Mouse (Mus musculus) lung, postnatal 0 days (tissue): ENCODE measurements around the gene Tmsb15b2. TPM values are rescaled to one million over a fixed set of nuclear protein-coding genes. Genes with fewer than 3 reads are reported as not detected.
"Not testable (repeated sequence)": the region's sequence is repeated elsewhere in the genome, so short reads cannot be mapped to it uniquely, and the experiment has no call there.

Source experiments
- ATAC-seq: fragments of 200-750 bp; cut with Nextera tagmentation; 2 replicates; pipeline ENCODE4 v1.8.0; 2017; ENCODE audit warnings: moderate library complexity
- DNase-seq: peaks from one replicate; pipeline ENCODE4 v3.0.0-alpha.2; 2016; ENCODE audit warnings: low spot score
- H3K27ac ChIP-seq: fragments of 300-500 bp; sonication (generic); 2 replicates; pipeline ENCODE4 v1.5.1; 2014; ENCODE audit warnings: antibody characterized with exemption, mild to moderate bottlenecking, low read length, mixed read lengths
- H3K27me3 ChIP-seq: fragments of 300-500 bp; sonication (generic); replicated peaks from 2 replicates; pipeline ENCODE4 v1.6.1; 2014; ENCODE audit warnings: low read length, mixed read lengths; ENCODE audit not compliant: insufficient read depth
- H3K36me3 ChIP-seq: fragments of 300-500 bp; sonication (generic); 2 replicates; pipeline ENCODE4 v1.6.1; 2014; ENCODE audit warnings: low read length, mixed read lengths; ENCODE audit not compliant: insufficient read depth
- H3K4me1 ChIP-seq: fragments of 300-500 bp; sonication (generic); 2 replicates; pipeline ENCODE4 v1.6.1; 2014; ENCODE audit warnings: antibody characterized with exemption, low read depth, low read length, mixed read lengths; ENCODE audit not compliant: insufficient read depth
- H3K4me2 ChIP-seq: fragments of 300-500 bp; sonication (generic); replicated peaks from 2 replicates; pipeline ENCODE4 v1.6.1; 2014; ENCODE audit warnings: low read depth, mild to moderate bottlenecking, low read length, moderate library complexity, mixed read lengths
- H3K4me3 ChIP-seq: fragments of 300-500 bp; sonication (generic); 2 replicates; pipeline ENCODE4 v1.5.1; 2014; ENCODE audit warnings: low read depth, low read length
- H3K9ac ChIP-seq: fragments of 300-500 bp; sonication (generic); replicated peaks from 2 replicates; pipeline ENCODE4 v1.6.1; 2014; ENCODE audit warnings: low read depth, mild to moderate bottlenecking
- H3K9me3 ChIP-seq: fragments of 300-500 bp; sonication (generic); 2 replicates; pipeline ENCODE4 v1.6.1; 2016; ENCODE audit warnings: low read length, mixed read lengths
- CTCF ChIP-seq: IDR thresholded peaks from 2 replicates; pipeline ENCODE4 v1.5.1; 2016; ENCODE audit warnings: antibody characterized with exemption, mild to moderate bottlenecking
- EP300 ChIP-seq: IDR thresholded peaks from 2 replicates; pipeline ENCODE4 v1.6.1; 2016; ENCODE audit warnings: antibody characterized with exemption, mild to moderate bottlenecking, control low read depth
- WGBS: fragments of 180-500 bp; shearing (Covaris S2); extraction: QIAGEN DNeasy Blood & Tissue Kit; methylation state at CpG from one replicate; pipeline ENCODE4 v1.1.7; 2014; 5-methylcytosine and 5-hydroxymethylcytosine counted together
- polyA plus RNA-seq: library from polyadenylated mRNA; unstranded; fragments of >200 nt; fragmentation: Nextera tagmentation; extraction: Ambion mirVana; gene quantifications from 2 replicates; pipeline ENCODE4 v1.2.1, GENCODE M21; 2015

The Tmsb15b2 gene
- polyA plus RNA-seq = 15.2 and 19.8 TPM in 2 replicates

DNA sequence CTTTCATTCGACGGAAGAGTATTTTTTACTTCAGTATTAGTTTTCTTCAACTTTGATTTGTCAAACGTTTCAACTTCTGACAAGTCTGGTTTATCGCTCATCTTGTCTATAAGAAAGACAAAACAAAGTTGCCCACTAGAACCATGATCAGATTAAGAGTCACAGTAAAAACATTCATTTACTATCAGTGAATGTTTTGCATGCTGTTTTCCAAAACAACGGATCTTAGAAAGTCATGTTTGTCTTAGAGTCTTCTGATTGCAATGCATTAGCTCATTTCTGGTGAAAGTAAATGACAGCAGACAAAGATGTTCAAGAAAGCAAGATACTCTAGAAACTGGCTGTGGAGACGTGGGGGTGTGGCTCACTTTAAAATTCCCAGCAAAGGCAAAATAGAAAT lies at the start of gene Tmsb15b2:
Tmsb15b2 (minus strand) TSS at position 101 of the 400 bp plus-strand sequence.
- not testable (repeated sequence) for ATAC-seq, H3K27me3 ChIP-seq, H3K9me3 ChIP-seq, H3K27ac ChIP-seq, H3K4me3 ChIP-seq, H3K9ac ChIP-seq, H3K36me3 ChIP-seq, H3K4me1 ChIP-seq, DNase-seq
- 88% methylated on average over 6 of the region's 6 CpGs for WGBS
- H3K4me2 ChIP-seq = peak within 1 kb of the TSS; percentile 45

DNA sequence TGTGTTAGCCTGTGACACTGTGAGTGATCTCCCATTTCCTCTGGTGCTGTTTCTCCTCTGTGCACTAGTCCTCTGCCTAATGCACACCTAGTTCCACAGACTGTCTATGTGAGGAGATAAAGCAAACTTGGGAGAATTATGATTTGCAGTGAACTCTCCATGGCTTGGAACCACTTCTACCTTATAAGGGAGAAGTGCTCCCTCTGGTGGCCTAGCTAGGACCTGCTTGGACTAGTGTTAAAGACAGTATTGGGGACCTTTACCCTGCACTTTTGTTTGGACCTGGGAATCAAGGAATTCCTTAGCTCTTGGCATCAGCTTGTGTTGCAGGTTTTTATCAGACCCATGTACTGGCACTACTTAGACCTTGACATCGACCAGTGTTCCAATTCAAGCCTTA lies 44.0 kb upstream of the Tmsb15b2 start:
- H3K4me2 ChIP-seq = no peak overlapping the region
- no peak overlapping the region for H3K27ac ChIP-seq
- no peaks in the 10 kb centered on the region for H3K27me3 ChIP-seq
- H3K36me3 ChIP-seq = no peaks in the 10 kb centered on the region
- DNase-seq (peak; percentile 59), ATAC-seq (peak; percentile 60)
- no peak overlapping the region for H3K4me3 ChIP-seq
- H3K9me3 ChIP-seq = no peaks in the 10 kb centered on the region
- H3K4me1 ChIP-seq = no peaks in the 10 kb centered on the region
- WGBS = 30% methylated on average over 1 of the region's 1 CpGs
- TF ChIP-seq EP300 (no peak), CTCF (peak; percentile 76)
- H3K9ac ChIP-seq = no peak overlapping the region

DNA sequence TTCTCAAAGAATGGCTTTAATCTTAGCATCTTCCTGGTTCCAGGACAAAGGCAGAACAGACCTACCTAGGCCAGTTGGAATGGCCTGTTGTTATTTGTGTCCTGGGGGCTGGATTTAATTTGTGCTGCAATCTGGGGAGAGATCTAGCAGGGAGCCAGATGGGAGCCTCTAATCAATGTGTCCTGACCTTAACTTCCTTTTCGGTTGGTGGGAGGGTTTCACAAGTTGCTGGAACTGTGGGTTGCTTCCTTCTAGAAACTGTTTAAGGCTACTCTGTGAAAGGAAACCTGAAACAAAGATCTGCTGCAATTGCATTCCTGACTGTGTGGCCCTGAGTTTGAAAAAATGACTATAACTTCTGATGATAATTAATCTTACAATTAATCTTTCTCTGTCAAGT lies 42.4 kb upstream of the Tmsb15b2 start:
- Histone ChIP-seq H3K36me3 (no peaks in the 10 kb centered on the region), H3K4me1 (no peaks in the 10 kb centered on the region), H3K9me3 (no peaks in the 10 kb centered on the region), H3K4me2 (no peak overlapping the region), H3K9ac (no peak overlapping the region), H3K27ac (no peak overlapping the region), H3K27me3 (no peaks in the 10 kb centered on the region), H3K4me3 (no peak overlapping the region)
- ATAC-seq = no peak
- DNase-seq = no peak
- no peak for TF ChIP-seq CTCF
- TF ChIP-seq EP300 = no peak
- WGBS = 86% methylated on average over 1 of the region's 1 CpGs

DNA sequence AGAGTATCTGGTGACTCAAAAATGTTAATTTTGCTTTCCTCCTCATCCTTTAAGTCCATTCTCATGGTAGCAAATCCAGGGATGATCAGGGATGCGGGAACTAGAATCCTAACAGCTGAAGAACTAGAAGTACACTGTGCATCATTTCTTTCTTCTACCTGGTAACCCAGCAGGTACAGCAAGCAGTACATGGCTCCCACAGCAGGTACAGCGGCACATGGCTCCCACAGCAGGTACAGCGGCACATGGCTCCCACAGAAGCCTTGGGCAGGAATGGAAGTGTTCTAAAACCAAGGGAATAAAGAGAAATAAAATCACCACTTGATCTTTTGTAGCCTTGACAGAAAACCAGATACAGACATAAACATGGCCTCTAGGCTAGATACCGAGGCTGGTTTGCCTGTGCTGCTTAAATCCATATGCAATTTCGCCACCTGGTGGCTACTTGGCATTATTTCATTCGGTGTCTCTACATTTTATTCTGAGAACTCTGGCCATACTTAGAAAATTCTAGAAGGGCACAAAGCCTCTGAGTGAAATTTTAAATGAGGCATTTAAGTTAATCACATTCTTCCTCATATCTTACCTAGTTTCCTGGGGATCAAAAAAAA lies 39.9 kb upstream of the Tmsb15b2 start:
- TF ChIP-seq EP300 (no peak), CTCF (peak; percentile 69)
- Histone ChIP-seq H3K4me2 (no peak overlapping the region), H3K4me3 (no peak overlapping the region), H3K4me1 (no peaks in the 10 kb centered on the region), H3K9ac (no peak overlapping the region), H3K9me3 (no peaks in the 10 kb centered on the region), H3K27ac (no peak overlapping the region), H3K36me3 (no peaks in the 10 kb centered on the region), H3K27me3 (no peaks in the 10 kb centered on the region)
- DNase-seq (peak; percentile 69), ATAC-seq (no peak; the same call in 1 of the 2 replicates)
- 53% methylated on average over 6 of the region's 6 CpGs for WGBS

DNA sequence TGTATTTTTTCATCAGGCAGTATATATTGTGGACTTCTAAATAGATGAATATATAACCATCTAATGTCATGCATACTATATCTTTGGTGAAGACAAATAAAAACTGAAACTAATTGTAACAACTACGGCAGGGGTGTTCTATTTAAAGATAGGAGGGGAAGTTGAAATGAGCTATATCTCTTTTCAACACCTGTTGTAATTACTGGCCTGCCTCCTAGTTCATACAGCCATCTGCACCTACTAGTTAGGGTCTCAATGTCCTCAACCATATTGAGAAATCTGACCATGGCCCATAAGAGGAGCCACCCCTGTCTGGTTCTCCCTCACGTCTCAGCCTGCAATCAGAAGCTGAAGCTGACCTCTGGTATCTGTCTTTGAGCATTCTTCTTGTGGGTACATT lies 21.0 kb upstream of the Tmsb15b2 start:
- Histone ChIP-seq H3K4me3 (no peak overlapping the region), H3K9me3 (no peaks in the 10 kb centered on the region), H3K9ac (no peak overlapping the region), H3K27ac (no peak overlapping the region), H3K36me3 (no peaks in the 10 kb centered on the region), H3K4me1 (no peaks in the 10 kb centered on the region), H3K4me2 (no peak overlapping the region), H3K27me3 (no peaks in the 10 kb centered on the region)
- WGBS = 76% methylated on average over 2 of the region's 2 CpGs
- DNase-seq (no peak), ATAC-seq (no peak)
- no peak for TF ChIP-seq EP300
- TF ChIP-seq CTCF = no peak

DNA sequence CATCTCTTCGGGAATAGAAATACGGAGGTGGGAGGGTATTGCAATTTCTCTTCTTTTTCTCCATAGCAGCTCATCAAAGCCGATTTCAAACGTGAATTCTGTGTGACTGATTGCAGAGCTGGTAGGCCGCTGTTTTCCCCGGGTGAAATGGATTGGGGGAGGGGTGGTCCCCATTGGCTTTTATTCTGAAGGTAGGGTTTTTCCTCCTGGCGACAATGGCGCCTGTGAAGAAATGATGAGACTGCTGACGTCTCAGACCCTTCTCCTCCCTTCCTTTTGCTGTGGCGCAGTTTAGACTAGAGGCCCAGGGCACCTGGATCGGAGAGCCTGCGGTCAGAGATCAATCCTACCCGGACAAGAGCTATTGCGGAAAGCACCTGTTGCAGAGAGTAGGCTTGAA lies 18.3 kb upstream of the Tmsb15b2 start:
- Histone ChIP-seq H3K27ac (no peak overlapping the region), H3K27me3 (no peaks in the 10 kb centered on the region), H3K36me3 (no peaks in the 10 kb centered on the region), H3K9me3 (no peaks in the 10 kb centered on the region), H3K4me3 (no peak overlapping the region), H3K9ac (no peak overlapping the region), H3K4me2 (no peak overlapping the region; the same call in 1 of the 2 replicates), H3K4me1 (no peaks in the 10 kb centered on the region)
- DNase-seq = no peak
- 36% methylated on average over 14 of the region's 14 CpGs for WGBS
- no peak for TF ChIP-seq CTCF
- TF ChIP-seq EP300 = no peak
- ATAC-seq = no peak
